Mouse (Mus musculus) cerebellum, adult 18-20 months (tissue): ENCODE measurements around the gene Ralgps2.

ENCODE experiments used
- DNase-seq, 2 experiments: peaks; one replicate each; pipeline ENCODE4 v3.0.0; 2021

The Ralgps2 gene

DNA sequence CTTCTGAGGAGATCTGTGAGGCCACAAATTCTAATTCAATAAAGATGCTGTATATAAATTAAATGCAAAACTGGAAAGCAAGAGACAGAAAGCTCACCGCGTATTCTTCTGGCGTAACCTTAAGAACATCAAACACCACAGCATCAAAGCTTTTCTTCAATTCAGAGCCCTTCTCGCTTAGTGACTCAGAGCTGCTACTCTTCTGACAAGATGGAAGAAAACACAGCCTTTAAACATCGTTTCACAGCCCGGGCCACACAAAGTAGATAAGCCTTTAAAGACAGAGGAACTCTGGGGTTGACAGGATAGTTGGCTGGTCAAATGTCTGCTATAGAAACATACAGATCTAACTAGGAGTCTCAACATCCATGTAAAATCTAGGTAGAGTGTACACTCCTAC, 37.7 kb downstream of the Ralgps2 start:
- no peak for DNase-seq

DNA sequence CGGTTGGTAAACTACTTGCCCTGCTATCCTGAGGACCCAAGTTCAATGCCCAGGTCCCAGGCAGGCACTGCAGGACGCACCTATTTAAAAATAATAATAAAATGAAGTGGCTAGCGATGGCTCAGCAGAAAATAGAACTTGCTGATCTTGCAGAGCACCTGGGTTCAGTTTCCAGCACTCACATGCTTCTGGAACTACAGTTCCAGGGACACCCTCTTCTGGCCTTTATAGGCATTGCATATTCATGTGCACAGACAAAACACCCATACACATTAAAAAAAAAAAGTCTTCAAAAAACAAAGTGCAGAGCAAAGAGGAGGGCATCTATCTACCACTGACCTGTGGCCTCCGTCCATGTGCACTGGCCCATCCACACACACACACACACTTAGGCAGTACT, 47.9 kb downstream of the Ralgps2 start:
- no peak for DNase-seq

DNA sequence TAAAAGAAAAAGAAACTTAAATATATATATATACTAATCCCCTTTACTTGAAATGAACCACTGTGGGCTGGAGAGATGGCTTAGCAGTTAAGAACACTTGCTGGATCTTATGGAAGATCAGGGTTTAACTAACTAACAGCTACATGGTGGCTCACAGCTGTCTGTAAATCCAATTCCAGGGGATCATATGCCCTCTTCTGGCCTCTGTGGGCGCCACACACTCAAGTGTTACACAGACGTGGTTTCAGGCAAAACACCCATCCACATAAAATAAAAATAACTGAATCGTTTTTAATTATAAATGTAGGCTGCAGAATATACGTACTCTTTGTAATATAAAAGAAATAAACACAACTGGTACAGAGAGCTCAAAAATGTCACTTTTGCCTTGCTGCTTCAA, 50.6 kb downstream of the Ralgps2 start:
- DNase-seq = no peak

DNA sequence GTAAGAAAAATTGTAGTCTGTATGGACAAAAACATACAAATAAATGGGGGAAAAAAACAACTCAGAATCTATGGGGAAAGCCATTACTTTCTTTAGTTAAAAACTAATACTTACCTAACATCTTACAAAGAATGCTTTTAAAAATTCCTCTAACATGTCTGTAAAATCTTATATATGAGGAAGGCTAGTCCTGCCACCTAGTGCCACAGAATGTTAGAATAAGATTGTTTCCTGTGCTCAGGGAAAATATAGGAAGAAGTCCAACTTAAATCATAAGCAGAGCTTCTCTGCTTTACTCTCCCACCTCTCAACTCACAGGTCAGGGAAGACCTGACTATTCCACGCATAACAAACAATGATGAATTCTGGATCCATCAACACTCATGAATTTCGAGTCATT, 53.5 kb downstream of the Ralgps2 start:
- DNase-seq = no peak

DNA sequence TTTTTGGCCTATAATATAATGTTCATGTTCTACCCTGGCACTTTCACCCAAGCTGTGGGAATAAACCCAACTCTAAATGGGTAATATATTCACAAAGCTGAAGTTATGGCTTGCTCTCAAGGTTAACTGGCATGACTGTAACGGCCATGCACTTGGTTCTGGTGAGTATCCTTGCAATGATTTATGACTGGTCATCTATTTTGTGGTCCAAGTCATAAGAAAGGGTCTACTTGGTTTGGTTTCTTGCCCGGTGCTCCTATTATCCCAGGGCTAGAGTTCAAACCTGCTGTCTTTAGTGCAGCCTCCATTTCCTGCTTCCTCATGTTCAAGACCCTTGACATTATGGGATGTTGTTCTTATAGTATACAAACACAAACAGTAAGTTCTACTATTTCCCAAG, 54.6 kb downstream of the Ralgps2 start:
- DNase-seq = no peak

DNA sequence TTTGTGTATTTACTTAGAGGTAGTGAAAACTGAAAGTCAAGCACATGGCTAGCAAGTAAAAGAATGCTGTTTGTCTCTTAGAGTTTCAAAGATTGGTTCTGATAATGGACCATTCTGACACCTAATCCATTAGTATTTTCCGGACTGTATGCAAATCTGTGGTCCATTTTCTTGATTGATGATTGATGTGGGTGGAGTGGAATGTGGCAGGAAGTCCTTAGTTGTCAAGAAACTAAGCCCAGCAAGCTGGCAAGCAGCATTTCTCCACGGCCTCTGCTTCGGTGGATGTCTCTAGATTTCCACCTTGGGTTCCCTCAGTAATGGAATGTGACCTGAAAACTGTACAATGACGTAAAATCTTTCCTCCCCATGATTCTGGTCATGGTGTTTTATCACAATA, 68.8 kb downstream of the Ralgps2 start:
- DNase-seq = no peak

- DNase-seq = no peak
Observed at GRCm38 (mm10) chr1:156870028-156870427, 69.4 kb downstream of the Ralgps2 start.

DNA sequence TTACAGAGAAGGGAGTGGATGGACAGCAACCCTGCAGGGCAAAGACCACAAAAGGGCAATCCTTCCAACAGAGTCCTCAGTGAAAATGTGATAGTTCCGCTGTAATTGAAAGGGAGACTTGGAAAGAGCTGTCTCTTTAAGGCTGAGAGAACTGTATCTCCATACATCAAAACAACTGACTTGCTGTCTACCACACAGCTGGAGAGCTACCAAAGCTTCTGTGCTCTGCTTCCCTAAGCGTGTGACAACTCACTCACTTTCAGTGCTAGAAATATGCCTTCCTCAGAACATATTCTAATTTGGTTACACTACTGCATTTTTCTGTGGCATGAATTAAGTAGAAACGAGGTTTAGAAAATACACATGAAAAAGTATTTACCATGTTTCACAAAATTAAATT, 75.2 kb downstream of the Ralgps2 start:
- no peak for DNase-seq

DNA sequence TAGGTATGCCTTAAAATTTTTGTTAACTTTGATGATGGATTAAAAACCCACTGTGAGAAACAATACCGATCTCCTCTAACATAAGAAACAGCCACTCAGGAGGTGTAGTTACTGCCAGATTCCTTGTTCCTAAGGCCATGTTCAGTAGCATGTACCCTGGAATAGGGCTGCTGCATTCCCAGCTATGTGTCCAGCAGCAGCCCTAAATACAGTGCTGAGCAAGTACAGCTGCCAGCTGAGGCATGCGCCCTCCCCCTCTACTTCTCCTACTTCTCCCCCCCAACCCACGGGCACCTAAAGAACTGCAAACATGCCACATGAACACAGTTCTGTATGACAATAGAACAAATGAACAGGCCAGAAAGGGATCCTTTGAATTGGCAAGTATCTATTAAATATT, 75.7 kb downstream of the Ralgps2 start:
- DNase-seq = no peak

DNA sequence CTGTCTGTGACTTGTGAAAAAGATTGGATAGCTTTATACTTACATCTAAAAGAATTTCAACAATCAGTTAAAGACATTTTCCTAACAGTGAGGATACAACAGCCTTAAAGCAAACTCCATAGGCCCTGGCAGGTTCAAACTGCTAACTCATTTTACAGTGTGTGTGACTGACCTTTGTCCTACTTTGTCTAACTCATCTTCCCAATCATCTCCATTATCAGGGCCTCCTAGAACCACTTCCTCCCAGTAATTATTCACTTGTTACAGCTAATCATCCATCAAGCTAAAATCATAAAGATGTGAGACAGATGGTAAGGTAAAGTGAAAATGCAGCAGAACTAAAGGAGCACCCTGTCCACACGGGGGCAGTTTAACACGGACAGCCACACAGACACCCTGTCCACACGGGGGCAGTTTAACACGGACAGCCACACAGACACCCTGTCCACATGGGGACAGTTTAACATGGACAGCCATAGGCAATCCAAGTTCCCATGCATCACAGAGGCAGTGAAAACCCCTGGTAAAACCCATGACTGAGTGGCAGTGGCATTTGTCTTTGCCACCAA, 77.9 kb downstream of the Ralgps2 start:
- DNase-seq = no peak

DNA sequence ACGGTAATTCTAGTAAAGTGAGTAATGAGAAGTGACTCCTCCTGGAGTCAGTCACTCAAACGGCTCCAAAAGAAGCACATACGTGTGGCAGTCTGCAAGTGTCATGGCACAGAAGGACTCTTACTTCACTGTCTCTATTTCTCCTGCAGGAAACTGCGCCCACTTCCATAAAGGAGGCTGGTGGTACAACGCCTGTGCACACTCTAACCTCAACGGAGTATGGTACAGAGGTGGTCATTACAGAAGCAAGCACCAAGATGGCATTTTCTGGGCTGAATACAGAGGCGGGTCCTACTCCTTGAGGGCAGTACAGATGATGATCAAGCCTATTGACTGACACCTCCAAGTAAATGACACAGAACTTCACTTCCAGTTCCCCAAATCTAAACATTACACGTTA, 79.2 kb downstream of the Ralgps2 start:
- no peak for DNase-seq

- no peak for DNase-seq
Observed at GRCm38 (mm10) chr1:156859711-156860250, 79.6 kb downstream of the Ralgps2 start.

DNA sequence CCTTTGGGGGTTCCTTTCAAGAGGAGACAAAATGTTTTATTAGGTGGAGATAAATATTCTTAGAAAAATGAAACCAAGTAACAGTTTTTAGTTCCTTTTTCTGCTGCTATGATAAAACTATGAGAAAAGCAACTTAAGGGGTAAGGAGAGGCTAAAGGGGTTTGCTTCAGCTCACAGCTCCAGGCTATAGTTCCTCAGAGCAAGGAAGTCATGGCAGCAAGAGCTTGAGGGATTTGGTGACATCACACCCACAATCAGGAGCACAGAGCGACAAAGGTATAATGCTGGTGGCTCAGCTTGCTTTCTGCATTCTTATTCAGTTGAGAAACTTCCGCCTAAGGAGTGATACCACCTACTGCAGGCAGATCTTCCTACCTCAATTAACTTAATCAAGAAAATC, 80.3 kb downstream of the Ralgps2 start:
- DNase-seq = no peak

GRCm38 (mm10) chr1:156856666-156857065, 82.8 kb downstream of the Ralgps2 start:
- no peak for DNase-seq

DNA sequence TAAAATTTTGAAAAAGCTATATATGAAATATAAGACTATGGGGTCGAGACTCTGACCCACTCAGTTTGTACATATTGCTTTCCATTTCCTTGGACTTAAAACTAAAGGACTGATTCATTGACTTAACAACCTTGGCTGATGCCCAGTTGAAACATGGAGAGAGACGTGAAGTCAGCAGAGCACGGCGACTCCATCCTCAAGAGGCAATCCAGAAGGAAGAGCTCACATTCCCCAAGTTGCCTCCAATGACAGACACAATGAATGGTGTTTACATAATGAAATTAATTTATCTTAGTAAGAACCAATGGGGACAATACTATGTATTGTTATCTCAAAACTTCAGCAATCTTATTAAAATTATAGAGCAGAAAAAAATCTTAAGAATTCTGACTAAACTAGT, 84.9 kb downstream of the Ralgps2 start:
- DNase-seq = no peak

DNA sequence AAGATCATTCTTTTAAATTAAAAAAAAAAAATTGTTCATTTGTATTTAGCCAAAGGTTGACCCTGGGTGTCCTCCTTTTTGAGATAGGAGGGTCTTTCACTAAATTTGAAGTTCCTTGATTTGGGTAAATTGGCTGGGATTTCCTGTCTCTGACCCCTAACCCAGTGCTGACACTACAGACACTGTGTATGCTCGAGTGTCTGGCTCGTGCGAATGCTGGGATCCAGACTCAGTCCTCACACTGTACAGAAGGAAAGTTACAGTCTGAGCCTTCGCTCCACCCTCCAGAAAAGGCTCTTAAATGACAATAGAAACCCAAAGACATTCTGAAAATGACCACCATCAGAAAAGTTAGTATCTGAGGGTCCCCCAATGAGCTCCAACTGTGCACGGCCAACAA, 86.6 kb downstream of the Ralgps2 start:
- no peak for DNase-seq

GRCm38 (mm10) chr1:156852409-156852808, 87.0 kb downstream of the Ralgps2 start:
- DNase-seq = no peak

DNA sequence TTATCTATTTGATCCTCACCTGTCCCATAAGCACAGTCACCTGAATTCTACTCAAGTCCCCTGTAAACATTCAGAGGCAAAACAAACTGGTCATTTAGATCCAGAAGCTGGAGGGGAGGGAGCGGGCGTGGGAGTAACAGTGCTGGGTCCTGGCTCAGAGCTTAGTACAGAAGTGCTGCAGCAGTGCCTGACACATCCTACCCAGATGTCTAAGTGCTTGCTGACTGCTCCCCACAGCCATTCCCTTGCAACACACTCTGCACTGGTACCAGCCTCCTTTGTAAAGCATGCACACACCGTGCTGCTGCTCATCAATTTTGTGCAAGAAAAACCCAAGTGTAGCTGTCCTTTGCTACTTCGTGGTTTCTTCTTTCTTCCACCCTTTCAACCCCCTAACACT, 92.3 kb downstream of the Ralgps2 start:
- no peak for DNase-seq

DNA sequence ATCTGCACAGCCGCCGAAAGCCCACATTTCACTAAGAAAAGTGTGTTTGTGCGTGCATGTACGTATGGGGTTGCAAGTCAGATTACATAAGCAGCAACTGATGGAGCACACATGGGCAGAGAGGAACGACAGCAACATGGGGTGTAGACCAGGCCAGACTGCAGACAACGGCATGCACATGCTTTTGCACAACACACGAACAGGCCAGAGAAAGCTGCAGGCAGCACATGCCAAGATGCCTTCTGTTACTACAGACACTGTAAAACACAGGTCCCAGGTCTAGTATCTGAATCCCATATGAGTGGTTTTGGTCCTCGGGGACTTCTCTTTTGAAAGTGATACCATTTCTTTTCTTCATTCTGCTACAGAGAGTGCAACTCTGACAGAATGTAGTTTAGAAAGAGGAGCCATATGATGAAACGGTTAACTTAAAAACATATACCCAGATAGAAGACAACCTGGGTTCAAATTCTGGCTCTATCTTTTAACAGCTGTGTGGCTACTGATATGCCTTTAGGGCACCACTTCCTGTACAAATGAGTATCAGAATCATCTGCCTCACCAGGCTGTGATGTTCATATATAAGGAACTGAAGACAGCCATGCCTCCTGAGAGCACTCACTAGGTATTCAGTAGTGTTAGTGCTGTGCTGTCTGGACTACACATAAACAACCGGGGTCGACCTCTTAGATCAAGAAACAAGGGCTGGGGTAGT, 97.6 kb downstream of the Ralgps2 start:
- peak in 1 of 2 experiments; percentile 14 for DNase-seq

DNA sequence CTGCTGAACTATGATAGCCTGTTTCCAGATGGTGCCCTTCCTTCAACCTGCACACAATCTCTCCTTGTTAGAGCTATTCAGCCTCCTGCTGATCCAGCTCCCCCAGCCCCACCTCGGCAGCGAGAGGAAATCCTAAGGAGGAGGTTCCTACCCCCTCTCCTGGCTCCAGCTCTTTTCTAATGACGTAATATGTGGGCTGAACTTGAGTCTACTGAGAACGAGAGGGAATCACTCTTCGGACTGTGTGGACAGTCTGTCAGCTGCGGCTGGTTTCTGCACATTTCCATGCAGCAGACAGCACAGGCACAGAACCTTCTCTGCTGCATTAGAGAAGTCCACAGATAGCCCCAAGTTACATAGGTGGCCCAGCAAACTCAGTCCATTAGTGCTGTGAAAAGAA, 100.7 kb downstream of the Ralgps2 start:
- DNase-seq = no peak

- DNase-seq = no peak
Observed at GRCm38 (mm10) chr1:156838177-156838576, 101.2 kb downstream of the Ralgps2 start, which contains the start of gene Angptl1. TSS of gene Angptl1 (plus strand) at chr1:156838562.

GRCm38 (mm10) chr1:156819236-156819635, 120.2 kb downstream of the Ralgps2 start:
- DNase-seq = no peak

DNA sequence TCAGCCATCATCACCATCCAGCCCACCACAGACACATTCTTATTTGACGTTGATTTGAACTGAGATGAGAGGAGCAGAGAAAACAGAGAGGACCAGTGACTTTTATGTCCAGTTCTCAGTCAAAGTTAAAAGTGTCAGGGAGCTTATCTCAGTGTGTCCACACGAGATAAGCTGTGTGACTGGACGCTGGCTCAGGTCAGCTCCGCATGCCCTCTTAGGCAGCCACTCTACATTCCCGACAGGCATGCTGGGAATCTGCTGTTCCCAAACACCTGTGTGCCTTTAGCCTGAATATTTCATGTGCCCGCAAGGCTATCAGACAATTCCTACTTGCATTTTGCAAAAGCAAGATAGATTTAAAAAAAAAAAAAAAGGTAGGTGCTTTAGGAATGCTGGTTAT, 125.9 kb downstream of the Ralgps2 start:
- DNase-seq = no peak

DNA sequence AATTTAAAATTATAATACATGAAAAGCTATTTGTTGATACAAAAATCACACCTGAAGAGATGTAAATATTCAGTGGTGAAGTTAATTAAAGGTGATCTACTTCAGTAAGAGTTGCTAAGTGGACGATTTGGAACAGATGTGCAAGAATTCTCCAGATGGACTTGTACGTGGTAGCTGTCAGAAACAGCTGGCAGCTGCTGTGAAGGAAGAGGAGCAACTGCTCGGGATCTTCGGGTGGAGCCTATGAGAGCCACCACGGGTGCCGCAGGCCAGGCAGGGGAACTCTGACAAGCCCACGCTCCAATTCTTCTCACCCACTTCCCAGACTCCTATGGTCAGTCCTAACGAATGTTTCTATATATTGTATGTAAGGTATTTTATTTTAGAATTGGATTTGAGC, 126.7 kb downstream of the Ralgps2 start:
- no peak for DNase-seq

DNA sequence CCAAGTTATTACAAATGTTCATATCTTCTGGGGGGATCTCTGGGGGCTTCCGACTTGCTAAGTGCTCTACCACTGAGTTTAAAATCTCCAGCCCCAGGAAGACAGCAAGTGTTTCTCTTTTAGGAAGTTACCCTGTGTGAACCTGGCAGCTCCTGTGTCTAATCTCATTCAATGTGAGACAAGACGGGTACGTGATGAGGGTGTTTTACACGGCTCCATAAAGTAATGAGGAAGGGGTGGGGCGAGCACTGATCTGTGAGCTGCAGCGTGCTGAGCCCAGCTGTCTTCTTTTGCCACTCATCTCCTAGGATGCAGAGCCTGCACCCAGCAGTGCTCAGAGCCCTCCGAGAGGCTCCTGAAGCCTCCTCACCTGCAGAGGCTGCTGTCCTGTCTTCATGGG, 127.5 kb downstream of the Ralgps2 start:
- no peak for DNase-seq
